Mouse (Mus musculus) stomach, embryonic 16.5 days (tissue): ENCODE data around the gene Tmem63b. TPM values are rescaled to one million over a fixed set of nuclear protein-coding genes. Genes with fewer than 3 reads are reported as not detected.

Experiments
- ATAC-seq: fragments of 200-750 bp; cut with Nextera tagmentation; 2 replicates; pipeline ENCODE4 v1.8.0; 2017; ENCODE audit warnings: moderate number of reproducible peaks, moderate TSS enrichment; ENCODE audit not compliant: insufficient read depth, low FRiP score
- H3K27ac ChIP-seq: fragments of 300-500 bp; sonication (generic); 2 replicates; pipeline ENCODE4 v1.5.1; 2014; ENCODE audit warnings: low read length
- H3K27me3 ChIP-seq: fragments of 300-500 bp; sonication (generic); 2 replicates; pipeline ENCODE4 v1.6.1; 2014; ENCODE audit warnings: low read length, control low read depth, mixed read lengths; ENCODE audit not compliant: control insufficient read depth, insufficient read depth
- H3K36me3 ChIP-seq: fragments of 300-500 bp; sonication (generic); 2 replicates; pipeline ENCODE4 v1.6.1; 2014; ENCODE audit warnings: low read length; ENCODE audit not compliant: control insufficient read depth, insufficient read depth
- H3K4me1 ChIP-seq: fragments of 300-500 bp; sonication (generic); 2 replicates; pipeline ENCODE4 v1.6.1; 2014; ENCODE audit warnings: low read length, control low read depth, mixed read lengths; ENCODE audit not compliant: control insufficient read depth, insufficient read depth
- H3K4me2 ChIP-seq: fragments of 300-500 bp; sonication (generic); 2 replicates; pipeline ENCODE4 v1.6.1; 2014; ENCODE audit warnings: low read depth, low read length, mixed read lengths
- H3K4me3 ChIP-seq: fragments of 300-500 bp; sonication (generic); replicated peaks from 2 replicates; pipeline ENCODE4 v1.5.1; 2014; ENCODE audit warnings: mild to moderate bottlenecking, low read length
- H3K9ac ChIP-seq: fragments of 300-500 bp; sonication (generic); 2 replicates; pipeline ENCODE4 v1.6.1; 2014; ENCODE audit warnings: low read length
- H3K9me3 ChIP-seq: fragments of 300-500 bp; sonication (generic); replicated peaks from 2 replicates; pipeline ENCODE4 v1.6.1; 2016; ENCODE audit warnings: low read length, control low read depth; ENCODE audit not compliant: control insufficient read depth
- WGBS: fragments of 180-500 bp; shearing (Covaris S2); extraction: QIAGEN DNeasy Blood & Tissue Kit; methylation state at CpG from one replicate; pipeline ENCODE4 v1.1.7; 2014; 5-methylcytosine and 5-hydroxymethylcytosine counted together
- polyA plus RNA-seq: library from polyadenylated mRNA; unstranded; fragments of >200 nt; fragmentation: Nextera tagmentation; extraction: Ambion mirVana; gene quantifications from 2 replicates; pipeline ENCODE4 v1.2.1, GENCODE M21; 2015

Gene Tmem63b
- polyA plus RNA-seq, 1 experiment from 2014 or later = 33.6 TPM

DNA sequence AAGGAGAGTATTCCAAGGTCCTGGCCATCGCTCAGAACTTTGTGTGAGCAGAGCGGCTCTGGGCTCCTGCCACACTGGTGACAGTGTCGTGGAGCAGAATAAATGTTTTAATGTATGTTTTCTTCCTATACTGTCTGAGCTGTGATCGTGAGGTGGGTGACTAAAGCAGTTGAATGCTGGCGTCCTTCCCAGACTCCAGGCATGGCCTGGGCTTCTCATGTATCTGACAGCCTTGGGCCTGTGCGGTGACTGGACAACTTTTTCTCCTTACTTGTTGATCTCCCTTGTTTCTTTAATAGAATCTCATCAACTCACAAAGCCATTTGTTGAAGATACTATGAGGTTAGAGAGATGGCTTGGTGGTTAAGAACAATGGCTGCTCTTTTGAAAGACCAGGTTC, 11.7 kb upstream of the Tmem63b start:
- H3K36me3 ChIP-seq = 0 out of 2 replicates have a peak, but pooled peaks cover 2% of the 10 kb centered on the region
- WGBS = 77% methylated on average over 6 of the region's 6 CpGs
- no peaks in the 10 kb centered on the region for H3K9me3 ChIP-seq
- no peaks in the 10 kb centered on the region for H3K27me3 ChIP-seq
- no peak overlapping the region for H3K9ac ChIP-seq
- no peak overlapping the region for H3K4me2 ChIP-seq
- no peak overlapping the region for H3K4me3 ChIP-seq
- H3K27ac ChIP-seq = no peak overlapping the region
- ATAC-seq = no peak
- H3K4me1 ChIP-seq = peaks cover 31% of the 10 kb centered on the region

DNA sequence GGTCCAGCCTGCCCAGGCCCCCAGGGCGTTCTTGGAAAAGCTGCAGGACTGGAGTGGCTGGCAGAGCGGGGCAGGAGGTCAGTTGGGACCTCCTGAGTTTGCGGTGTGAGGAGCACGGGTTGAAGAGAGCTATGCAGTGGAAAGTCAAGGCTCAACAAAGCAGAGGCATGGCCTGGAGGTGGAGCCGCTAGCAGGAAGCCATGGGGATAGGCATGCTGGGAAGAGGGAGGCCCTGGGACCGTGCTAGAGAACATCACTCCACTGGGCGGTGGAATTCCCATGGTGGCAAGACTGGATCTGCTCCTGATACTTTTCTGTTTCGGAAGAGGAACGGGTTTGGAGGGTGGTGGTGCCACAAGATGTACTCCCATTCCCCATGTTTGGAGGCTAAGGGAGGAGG, 10.3 kb upstream of the Tmem63b start:
- Histone ChIP-seq H3K9me3 (no peaks in the 10 kb centered on the region), H3K27ac (peak overlapping the region; percentile 61; the same call in 1 of the 2 replicates), H3K4me3 (no peak overlapping the region), H3K36me3 (0 out of 2 replicates have a peak, but pooled peaks cover 2% of the 10 kb centered on the region), H3K9ac (no peak overlapping the region), H3K27me3 (no peaks in the 10 kb centered on the region), H3K4me1 (peaks cover 33% of the 10 kb centered on the region), H3K4me2 (no peak overlapping the region)
- WGBS = 90% methylated on average over 9 of the region's 9 CpGs
- no peak for ATAC-seq

DNA sequence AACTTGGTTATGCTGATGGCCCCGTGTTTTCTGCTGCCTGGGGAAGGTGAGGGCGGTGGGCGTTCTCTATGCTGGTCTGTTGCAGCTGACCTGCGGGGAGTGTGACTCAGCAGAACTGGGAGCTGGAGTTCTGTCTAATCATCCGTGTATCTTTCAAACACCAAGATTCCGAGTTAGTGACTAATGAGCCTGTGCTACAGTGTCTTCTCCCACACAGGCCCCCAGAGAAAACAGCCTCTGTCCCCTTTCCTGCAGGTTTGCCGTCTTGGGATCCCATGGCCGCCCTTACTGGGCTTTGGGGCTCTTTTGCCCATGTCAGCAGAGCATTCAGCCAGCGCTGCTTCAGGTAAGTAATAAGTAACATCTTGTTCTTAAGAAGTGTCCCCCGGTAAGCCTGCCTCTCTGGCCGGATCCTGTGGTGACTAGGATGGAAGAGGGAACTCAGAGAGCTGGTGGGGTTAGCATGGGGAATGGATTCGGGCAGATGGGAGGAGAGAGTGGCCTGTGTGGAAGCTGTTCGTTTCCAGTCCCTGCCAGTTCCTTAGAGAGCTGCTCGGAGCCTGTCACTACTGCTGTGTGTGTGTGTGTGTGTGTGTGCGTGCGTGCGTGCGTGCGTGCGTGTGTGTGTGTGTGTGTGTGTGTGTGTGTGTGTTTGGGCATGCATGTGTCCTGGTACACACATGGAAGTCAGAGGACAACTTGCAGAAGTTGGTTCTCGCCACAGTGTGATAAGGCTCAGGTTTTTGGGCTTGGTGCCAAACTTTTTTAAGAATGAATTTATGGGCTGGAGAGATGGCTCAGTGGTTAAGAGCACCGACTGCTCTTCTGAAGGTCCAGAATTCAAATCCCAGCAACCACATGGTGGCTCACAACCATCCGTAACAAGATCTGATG, 8.8 kb upstream of the Tmem63b start:
- Histone ChIP-seq H3K27me3 (no peaks in the 10 kb centered on the region), H3K4me3 (no peak overlapping the region), H3K4me2 (no peak overlapping the region), H3K27ac (no peak overlapping the region), H3K9me3 (no peaks in the 10 kb centered on the region), H3K4me1 (peaks cover 28% of the 10 kb centered on the region), H3K36me3 (0 out of 2 replicates have a peak, but pooled peaks cover 2% of the 10 kb centered on the region), H3K9ac (peak overlapping the region; percentile 5; the same call in 1 of the 2 replicates)
- 56% methylated on average over 23 of the region's 23 CpGs for WGBS
- ATAC-seq = no peak

DNA sequence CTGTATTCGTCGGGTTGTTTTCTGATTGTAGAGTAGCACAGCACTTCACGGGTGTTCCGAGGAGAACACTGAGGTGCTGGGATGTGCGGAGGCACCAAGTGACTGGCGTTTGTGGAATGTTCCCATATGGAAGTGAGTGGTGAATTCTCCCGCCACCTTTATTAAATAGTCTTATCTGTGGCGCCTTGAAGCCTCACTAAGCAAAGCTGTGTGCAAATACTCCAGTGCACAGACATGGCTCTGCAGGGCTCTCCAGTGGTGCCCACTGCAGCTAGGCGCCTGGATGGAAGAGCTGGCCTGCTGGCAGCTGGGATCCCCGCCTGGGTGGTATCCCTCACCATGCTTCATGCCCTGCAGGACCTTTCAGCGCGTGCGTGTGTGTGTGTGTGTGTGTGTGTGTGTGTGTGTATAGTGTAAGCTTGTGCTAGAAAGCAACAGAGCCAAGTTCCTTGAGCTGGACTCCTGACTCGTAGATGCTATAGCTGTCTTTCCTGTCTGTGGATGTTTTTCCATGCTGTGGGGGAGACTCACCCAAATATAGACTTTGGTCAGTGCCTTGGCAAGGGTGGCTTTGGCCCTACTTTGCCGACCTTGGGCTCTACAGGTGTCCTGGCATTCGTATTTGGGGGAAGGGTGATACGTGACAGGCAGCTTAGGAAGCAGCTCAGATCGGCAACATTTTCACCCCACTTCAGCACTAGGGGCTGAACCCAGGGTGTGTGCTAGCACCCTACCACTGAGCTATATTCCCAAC, 7.3 kb upstream of the Tmem63b start:
- no peak overlapping the region for H3K4me2 ChIP-seq
- H3K9ac ChIP-seq = no peak overlapping the region
- H3K36me3 ChIP-seq = 0 out of 2 replicates have a peak, but pooled peaks cover 1% of the 10 kb centered on the region
- H3K9me3 ChIP-seq = no peaks in the 10 kb centered on the region
- no peaks in the 10 kb centered on the region for H3K27me3 ChIP-seq
- WGBS = 64% methylated on average over 18 of the region's 18 CpGs
- H3K27ac ChIP-seq = peak overlapping the region; percentile 34; the same call in 1 of the 2 replicates
- peak; percentile 61; the same call in 1 of the 2 replicates for ATAC-seq
- H3K4me1 ChIP-seq = peaks cover 27% of the 10 kb centered on the region
- no peak overlapping the region for H3K4me3 ChIP-seq

DNA sequence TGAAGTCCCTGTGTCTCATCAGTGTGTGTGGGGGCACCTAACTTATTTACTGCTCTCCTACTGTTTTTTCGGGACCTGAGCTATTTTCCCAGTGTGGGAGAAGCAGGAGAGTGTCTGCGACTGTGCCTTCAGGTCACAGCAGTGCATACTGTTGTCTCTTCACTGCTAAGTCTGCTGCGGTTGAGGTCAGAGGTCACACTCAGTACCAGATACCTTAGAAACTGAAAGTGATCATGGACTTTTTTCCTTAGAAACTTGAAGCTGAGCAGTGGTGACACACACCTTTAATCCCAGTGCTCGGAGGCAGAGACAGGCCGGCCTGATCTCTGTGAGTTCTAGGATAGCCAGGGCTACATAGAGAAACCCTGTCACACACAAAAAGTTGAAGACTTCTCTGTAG, 5.5 kb upstream of the Tmem63b start:
- WGBS = 70% methylated on average over 5 of the region's 5 CpGs

DNA sequence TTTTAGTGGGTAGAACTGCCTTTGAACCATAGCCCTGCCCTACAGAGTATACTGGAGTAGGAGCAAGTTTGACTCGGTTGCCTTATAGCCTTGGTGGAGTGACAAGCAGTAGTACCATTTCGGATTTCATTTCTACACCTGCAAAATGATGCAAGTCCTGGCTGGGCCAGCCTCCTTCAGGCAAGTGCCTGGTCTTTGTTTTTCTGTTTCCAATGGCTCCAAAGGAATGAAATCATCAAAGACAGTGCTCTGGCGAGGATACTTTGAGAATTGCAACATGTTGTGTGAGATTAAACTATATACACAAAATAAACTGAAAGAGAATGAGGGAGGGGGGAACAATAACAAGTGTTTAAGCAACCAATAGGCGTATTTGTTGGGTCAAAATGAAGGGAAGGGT, 3.3 kb upstream of the Tmem63b start:
- Histone ChIP-seq H3K27me3 (no peaks in the 10 kb centered on the region), H3K9me3 (no peaks in the 10 kb centered on the region), H3K27ac (no peak overlapping the region), H3K4me2 (no peak overlapping the region), H3K36me3 (no peaks in the 10 kb centered on the region), H3K4me1 (peaks cover 34% of the 10 kb centered on the region), H3K9ac (no peak overlapping the region), H3K4me3 (no peak overlapping the region)
- WGBS = 90% methylated on average over 4 of the region's 4 CpGs
- ATAC-seq = no peak

More for the DNA sequence above, 5.5 kb upstream of the Tmem63b start:
- Histone ChIP-seq H3K27ac (no peak overlapping the region), H3K27me3 (no peaks in the 10 kb centered on the region), H3K4me2 (no peak overlapping the region), H3K9ac (no peak overlapping the region), H3K9me3 (no peaks in the 10 kb centered on the region), H3K4me3 (no peak overlapping the region), H3K36me3 (no peaks in the 10 kb centered on the region), H3K4me1 (peaks cover 35% of the 10 kb centered on the region)
- no peak for ATAC-seq

DNA sequence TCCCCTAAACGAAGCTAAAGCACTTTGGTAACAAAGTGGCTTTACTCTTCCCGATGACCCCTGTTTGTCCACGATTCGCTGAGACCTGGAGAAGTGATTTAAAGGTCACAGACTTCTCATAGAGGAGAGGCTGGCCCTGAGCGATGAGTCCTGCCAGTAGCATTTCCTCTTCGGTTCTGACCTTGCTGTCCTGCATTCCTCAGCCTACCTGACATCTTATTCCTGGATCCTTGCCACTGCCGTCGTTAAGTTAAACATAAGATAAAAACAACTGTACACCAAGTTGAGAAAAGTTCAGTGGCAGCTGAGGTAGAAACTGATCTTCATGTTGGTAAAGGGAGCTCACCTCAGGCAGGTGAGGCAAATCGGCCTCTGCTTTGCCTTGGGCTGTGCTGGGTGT, 2.4 kb upstream of the Tmem63b start:
- Histone ChIP-seq H3K27ac (no peak overlapping the region), H3K36me3 (no peaks in the 10 kb centered on the region), H3K27me3 (no peaks in the 10 kb centered on the region), H3K4me2 (no peak overlapping the region), H3K9me3 (no peaks in the 10 kb centered on the region), H3K4me1 (peaks cover 34% of the 10 kb centered on the region), H3K4me3 (no peak overlapping the region), H3K9ac (no peak overlapping the region)
- WGBS = 63% methylated on average over 9 of the region's 9 CpGs
- no peak for ATAC-seq

DNA sequence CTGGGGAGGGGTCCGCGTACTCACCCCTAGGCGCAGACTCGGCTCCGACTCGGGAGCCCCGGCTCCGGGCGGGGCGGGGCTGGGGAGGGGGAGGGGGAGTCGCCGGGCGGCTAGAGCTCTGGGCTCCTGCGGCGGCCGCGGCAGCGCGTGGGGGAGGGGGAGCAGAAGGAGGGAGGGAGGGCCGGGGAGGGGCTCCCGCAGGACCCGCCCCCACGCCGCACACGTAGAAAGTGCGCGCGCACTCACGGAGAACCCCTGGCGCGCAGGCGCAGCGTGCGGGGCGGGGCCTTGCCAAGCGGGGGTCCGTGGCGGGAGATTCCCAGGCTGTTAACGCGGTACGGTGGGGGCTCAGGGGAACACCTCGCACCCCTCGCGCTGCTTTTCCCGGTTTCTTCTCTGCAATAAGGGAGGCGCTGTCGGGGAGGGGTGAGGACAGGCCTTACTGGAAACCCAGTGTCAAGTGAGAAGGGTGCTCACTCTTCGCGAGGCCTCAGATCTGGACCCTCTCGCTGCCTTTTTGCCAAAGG, 549 bp downstream of the Tmem63b start, which contains the start of gene Mrpl14:
TSS of gene Mrpl14 (plus strand) at position 230 of the 527 bp plus-strand sequence.
- H3K27me3 ChIP-seq = no peaks in the 10 kb centered on the region
- H3K4me2 ChIP-seq = peak within 1 kb of the TSS; percentile 78
- ATAC-seq = peak; percentile 87
- H3K4me1 ChIP-seq = peaks cover 23% of the 10 kb centered on the region
- H3K27ac ChIP-seq = peak within 1 kb of the TSS; percentile 85
- H3K9me3 ChIP-seq = no peaks in the 10 kb centered on the region
- H3K36me3 ChIP-seq = no peaks in the 10 kb centered on the region
- peak within 1 kb of the TSS; percentile 92 for H3K4me3 ChIP-seq
- peak within 1 kb of the TSS; percentile 94 for H3K9ac ChIP-seq
- WGBS = 1% methylated on average over 38 of the region's 50 CpGs
